Mouse (Mus musculus) embryo, embryonic 11.5 days (tissue): Measurements from ENCODE around the gene Zfp791.
"Not testable (repeated sequence)": the region's sequence is repeated elsewhere in the genome, so short reads cannot be mapped to it uniquely, and the experiment has no call there.

Experiments used
- DNase-seq: peaks from one replicate; pipeline ENCODE4 v3.0.0-alpha.2; 2012; ENCODE audit warnings: low read depth, low spot score

Gene Zfp791

DNA sequence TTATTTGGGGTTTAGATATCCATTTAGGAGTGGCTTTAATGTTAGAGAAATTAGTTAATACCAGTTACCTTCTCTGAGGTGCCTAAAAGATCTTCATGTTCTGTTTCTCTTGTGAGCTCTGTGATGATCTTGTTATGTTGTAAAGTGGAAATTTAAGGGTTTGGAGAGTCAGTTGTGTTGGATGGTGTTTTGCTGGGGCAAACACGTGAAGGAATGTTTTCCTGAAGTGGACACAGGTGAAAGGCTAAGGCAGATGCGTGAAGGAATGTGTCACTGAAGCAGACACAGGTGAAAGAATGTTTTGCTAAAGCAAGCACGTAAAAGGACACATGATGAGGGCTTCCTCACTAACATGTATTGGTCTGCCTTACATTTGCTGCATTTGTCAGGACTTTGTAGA, at the start of gene Zfp791:
Zfp791 (minus strand) TSS at position 101 of the 400 bp plus-strand sequence.
- DNase-seq, result no peak

DNA sequence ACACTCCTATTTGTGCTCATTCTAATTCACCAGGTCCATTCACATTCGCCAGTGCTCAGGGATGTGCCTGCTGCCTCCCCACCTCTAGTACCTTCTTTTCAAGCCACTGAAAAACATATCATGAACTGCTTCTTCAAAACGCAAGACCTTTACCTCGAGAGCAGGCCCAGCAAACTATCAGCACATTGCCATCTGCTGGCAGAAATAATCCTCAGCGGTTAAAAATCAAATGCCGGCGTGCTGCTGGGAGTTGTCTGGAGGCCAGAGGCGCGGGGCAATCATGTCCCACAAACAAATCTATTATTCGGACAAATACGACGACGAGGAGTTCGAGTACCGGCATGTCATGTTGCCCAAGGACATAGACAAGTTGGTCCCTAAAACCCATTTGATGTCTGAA, 48.4 kb upstream of the Zfp791 start:
- peak; percentile 24 for DNase-seq

DNA sequence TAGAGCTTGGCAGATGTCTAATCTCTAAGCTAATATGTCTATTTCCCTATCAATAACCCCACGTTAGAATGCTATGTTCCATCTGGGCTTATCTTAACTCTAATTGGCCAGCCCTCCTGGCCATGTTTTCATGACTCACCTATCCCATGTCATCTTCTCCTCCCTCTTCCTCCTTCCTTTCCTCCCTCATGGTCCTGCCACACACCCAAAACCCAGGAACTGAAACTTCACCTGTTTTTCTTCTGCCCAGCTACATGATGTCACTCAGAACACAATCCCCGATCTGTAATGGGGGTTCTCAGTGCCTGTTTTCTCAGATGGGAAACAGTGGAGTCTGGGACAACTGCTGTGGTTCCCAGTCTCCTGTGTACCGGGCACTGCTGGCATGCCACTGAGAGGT, 28.7 kb upstream of the Zfp791 start, which contains the start of gene Cks1brt:
Cks1brt (plus strand) TSS at position 301 of the 400 bp plus-strand sequence.
- no peak for DNase-seq

DNA sequence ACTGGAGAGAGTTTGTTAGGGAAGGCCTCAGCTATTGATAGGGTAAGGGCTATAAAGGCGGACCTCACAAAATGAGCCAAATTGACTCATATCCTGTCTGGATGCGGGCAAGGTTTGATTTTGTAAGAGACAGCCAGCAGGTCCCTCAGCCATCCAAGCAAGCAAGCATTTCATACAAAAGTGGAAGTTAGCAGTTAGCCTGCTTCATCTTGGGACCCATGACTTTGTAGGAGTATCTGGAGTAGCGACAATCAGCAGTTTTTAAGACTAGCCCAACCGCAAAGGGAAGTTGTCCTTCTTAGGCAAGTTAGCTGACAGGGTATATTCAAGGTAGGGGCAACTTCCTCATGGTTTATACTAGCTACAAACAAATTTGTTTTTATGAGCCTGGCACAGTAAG, 19.6 kb upstream of the Zfp791 start:
- DNase-seq, result no peak

DNA sequence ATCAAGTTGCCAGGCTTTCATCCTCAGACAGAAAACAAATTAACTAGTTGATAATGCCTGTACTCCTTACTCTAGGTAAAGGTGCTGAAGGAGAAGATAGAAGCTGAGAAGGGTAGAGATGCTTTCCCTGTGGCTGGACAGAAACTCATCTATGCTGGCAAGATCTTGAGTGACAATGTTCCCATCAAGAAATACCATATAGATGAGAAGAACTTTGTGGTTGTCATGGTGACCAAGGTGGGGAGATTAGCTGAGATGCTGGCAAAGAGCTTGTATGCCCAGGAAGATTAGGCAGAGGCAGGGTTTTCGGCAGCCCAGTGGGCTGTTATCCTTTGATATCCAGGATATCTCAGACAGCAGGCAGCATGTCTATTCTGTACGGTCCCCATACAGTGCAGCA, 12.8 kb upstream of the Zfp791 start:
- DNase-seq, result not testable (repeated sequence)

DNA sequence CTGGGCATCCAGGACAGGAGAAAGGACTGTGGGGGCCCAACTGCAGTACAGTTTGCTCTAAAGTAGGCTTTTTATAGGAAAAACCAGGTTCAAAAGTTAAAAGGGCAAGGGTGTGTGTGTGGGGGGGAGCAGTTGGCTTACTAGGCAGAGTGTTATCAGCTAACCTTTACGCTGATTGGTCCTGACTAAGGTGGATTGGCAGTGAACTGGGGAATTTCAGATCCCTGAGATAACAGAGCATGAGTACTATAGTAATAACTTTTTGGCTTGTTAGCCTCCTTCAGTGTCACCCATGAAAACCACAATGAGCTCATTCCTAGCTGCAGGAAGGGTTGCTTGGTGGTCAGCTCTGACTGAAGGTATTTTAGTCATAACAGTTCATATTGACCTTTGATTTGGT, 9.4 kb upstream of the Zfp791 start:
- no peak for DNase-seq

DNA sequence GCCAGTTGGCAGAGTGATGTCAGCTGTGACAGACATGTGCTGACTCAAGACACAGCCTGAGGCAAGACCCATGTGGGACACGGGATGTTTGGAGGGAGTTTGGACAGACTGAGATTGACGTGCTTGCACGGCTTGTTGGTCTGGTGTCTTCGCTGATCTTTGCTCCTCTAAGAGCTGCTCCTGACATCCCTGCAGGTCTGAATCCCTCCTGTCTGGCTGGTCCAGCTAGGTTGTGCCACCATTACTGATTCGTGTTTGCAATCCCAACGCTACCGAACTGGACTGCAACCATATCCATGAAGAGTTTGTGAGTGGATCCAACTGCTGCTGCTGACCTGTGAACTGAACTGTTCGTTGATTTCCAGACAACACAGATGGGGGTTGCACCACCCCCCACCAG, 796 bp upstream of the Zfp791 start:
- DNase-seq, result no peak

DNA sequence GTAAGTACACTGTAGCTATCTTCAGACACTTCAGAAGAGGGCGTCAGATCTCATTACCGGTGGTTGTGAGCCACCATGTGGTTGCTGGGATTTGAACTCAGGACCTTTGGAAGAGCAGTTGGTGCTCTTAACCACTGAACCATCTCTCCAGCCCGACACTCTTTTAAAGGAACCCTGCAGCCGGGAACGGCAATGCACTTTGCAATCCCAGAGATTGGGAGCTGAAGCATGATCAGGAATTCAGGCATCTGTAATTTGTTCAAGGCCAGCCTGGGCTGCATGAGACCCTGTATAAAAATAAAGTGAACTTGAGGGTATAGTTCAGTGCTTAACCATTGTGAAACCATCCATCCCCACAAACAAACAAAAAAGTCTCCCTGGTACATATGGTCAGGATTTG, 2.6 kb downstream of the Zfp791 start:
- not testable (repeated sequence) for DNase-seq

DNA sequence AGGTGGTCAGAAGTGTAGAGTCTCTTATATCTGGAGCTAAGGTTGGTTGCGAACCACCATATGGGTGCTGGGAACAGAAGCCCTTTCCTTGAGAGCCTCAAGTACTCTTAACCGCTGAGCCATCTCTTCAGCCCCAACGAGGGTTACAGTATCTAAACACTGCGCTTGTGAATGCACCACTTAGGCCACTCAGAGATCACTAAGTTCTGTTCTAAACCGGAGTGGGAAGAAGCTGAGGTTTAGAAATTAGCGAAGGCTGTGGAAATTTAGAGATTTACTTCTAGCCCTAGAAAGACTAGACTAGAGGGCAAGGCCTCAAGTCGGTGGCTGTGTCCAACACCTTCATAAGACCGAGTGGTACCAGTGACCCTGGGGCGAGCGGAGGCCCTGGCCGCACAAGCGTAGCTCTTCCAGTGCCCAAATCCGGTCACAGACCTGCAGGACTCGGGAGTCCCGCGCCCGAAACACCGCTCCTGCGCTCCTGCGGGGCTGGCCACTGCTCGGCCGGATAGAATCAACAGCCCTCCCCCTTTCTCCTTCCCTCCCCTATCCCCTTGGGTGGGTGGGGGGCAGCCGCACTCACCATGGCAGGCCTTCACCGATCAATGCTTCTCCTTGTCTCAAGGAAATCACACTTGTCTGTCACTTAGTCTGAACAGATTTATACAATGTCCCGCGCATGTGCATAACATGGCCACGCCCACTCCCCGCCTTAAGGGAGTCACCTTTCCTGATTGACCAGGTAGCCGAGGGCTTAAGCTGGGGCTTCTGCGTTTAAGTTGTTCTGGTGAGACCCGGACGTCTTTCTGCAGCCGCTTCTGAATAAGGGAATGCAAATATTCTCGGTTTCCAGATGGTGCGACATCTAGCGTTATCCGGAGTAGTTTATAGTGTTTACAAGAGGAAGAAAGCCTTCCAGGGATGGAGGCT, 3.6 kb downstream of the Zfp791 start:
- peak; percentile 68 for DNase-seq

DNA sequence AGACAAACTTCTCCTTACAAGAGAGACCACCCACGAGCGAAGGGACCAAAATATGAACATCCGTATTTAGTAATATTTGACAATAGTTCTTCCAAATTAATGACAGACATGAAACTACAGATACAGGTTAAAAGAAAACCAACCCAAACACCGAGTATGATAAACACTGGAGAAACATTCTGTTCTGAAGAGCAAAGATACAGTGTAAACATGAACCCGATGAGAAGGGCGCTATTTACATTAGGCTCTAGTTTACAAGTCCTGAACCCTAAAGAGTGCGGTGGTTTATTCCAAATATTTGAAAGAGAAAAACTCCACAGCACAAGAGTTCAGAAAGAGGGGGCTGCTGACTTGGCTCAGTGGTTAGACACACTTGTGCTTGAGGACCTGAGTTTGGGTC, 5.9 kb downstream of the Zfp791 start:
- no peak for DNase-seq

DNA sequence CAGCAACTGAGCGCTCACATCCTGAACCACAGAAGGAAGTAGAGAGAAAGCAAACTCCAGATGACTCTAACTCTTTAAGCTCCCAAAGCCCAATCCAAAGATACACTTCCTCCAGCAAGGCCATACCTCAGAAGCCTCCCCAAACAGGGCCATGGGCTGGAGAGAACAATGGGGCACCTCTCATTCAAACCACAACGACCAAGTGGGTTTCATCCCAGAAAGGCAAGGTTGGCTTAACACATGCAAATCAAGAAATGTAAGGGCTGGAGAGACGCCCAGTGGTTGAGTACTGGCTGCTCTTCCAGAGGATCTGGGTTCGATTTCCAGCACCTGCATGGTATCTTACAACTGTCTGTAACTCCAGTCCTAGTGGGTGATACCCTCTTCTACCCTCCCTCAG, 7.4 kb downstream of the Zfp791 start:
- no peak for DNase-seq

DNA sequence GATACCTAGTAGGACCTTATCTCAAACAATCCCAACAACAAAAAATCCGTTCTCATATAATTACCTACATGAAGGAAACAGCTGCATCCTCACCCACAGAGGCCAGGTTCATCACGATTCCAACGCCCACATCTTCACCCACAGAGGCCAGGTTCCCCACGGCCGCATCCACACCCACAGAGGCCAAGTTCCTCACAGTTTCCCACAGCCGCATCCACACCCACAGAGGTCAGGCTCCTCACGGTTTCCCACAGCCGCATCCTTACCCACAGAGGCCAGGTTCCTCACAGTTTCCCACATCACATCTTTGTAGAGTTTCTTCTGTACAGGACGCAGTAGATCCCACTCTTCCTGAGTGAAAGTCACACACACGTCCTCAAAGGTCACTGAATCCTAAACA, 9.7 kb downstream of the Zfp791 start:
- DNase-seq, result no peak

DNA sequence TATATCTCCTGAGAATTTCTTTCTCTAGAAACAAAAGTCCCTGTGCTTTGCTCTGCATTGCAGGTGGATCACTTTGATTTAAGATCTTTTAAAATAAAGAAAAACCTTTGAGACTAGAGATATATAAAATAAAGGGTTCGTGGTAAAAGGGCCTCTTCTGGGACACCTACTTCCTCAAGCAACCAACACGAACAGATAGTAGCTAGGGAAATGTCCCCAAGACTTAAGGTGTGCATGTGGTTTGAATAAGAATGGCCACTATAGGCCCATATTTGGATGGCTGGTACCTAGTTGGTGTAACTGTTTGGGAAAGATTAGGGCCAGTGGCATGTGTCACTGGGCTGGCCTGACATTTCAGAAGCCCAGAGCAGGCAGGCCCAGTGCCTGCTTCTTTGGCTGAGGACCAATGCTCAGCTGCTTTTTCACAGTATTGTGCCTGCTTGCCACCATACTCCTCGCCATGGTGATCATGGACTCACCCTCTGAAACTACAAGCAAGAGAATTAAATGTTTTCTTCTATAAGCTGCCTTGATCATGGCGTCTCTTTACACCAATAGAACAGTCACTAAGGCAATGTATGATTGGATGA, 22.7 kb downstream of the Zfp791 start:
- DNase-seq, result no peak

DNA sequence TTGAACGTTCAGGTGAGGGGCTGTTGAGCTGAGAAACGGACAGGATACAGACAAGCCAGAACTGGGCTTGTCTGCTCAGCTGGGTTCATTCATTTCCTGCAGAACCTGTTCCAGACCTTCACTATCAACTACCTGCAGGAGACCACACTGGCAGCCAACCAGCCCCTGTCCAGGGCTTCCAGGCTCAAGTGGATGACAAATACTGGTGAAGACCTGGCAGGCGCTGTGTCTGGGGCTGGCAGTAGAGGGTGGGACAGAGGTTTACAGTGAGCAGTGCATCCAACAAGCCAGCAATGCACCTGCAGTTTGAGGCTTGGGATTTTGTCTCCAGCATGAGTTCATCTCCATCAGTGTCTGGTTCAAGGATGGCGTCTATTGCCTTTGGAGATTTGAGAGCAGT, 26.0 kb downstream of the Zfp791 start:
- DNase-seq, result no peak

DNA sequence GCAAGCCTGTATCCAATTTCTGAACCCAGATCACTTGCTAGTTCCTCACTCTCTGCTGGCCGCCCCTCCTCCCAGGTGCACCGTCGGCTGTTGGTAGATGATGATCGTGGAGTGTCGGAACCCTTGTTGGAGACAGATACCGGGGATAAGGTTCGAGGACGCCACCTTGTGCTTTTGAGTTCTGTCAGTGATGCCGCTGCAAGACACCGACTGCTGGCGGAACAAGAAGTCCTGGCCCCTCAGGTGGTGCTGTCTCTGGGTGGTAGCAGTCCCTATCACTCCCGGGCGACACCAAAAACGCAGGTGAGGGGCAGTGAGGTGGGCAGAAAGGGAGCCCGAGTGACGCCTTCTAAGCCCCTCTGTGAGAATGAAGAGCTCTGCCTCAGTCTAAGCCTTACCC, 26.7 kb downstream of the Zfp791 start:
- DNase-seq, result no peak

DNA sequence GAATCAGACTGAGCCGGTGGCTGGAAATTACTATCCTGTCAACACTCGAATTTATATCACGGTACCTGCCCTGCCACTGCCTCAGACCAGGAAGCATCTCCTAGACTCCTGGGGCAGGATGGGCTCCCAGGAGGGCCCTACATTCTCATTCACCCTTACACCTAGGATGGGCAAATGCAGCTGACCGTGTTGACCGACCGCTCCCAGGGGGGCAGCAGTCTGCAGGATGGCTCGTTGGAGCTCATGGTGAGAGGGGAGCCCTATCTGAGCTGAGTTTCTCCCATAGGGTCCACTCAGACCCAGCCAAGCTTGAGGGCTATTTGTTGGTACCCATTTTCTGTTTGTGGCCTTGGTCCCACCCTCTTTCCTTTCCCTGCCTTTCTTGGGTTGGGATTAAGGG, 27.3 kb downstream of the Zfp791 start:
- DNase-seq, result no peak

DNA sequence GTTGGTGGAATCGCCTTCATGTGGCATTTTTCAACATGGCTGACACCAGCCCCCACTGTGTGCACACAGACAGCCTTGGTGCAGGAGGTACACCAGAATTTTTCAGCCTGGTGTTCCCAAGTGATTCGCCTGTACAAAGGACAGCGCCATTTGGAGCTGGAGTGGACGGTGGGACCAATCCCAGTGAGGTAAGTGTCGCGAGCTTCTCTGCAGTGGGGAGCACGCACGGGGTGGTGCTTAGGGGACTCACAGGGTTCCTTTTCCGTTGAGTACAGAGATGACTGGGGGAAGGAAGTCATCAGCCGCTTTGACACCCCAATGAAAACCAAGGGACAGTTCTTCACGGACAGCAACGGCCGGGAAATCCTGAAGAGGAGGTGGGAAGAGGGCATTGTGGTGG, 27.8 kb downstream of the Zfp791 start:
- DNase-seq, result no peak

DNA sequence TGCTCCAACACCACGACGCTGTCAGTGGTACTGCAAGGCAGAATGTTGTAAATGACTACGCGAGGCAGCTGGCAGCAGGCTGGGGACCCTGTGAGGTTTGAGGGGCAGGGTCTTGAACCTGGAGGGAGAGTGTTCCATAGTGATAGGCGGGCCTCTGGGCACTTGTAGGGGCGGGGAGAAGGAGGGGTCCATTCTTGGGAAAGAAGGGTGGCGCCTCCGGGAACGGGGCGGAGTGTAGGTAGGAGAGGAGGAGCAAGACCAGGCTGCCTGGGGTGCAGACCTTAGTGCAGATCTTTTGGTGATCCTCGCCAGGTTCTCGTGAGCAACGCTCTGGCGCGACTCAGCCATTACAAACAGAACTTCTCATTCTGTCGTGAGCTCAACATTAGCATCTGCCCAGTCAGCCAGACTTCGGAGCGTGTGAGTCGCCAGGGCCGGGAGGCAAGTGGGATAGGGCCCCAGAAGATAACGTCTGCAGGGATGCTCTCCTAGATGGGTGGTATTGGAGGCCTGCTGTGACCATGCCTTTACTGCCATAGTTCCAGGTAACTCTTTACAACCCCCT, 31.3 kb downstream of the Zfp791 start:
- DNase-seq, result no peak

DNA sequence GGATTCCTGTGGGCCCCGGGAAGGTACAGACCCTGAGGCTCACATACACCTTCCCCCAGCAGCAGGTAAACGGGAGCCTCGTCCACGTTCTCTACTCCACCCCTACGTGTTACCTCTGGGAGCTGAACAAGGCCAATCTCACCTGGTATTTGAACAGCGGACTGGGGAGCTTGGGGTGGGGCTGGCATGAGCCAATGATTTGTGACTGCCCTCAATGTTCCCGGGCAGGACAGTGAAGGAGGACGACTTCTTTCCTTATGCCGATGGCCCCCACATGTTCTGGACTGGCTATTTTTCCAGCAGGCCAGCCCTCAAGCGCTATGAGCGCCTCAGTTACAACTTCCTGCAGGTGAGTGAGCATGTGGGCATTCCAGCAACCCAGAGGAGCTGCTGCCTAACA, 32.0 kb downstream of the Zfp791 start:
- DNase-seq, result no peak

DNA sequence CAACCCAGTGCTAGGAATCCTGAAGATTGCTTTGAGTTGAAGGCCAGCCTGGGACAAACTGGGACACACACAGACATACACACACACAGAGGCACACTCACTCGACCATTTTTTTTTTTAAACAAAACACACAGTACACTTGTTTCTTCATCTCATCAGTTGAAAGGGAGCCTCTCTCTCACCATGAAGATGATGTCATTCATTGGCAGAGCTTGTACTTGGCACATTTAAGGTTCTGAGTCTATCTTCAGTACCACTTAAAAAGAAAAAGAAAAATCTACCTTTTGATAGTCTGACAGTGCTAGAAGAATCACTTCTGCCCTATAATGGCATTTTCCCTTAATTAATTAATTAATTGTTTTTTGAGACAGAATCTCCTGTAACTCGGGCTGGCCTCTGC, 34.1 kb downstream of the Zfp791 start:
- DNase-seq, result no peak

DNA sequence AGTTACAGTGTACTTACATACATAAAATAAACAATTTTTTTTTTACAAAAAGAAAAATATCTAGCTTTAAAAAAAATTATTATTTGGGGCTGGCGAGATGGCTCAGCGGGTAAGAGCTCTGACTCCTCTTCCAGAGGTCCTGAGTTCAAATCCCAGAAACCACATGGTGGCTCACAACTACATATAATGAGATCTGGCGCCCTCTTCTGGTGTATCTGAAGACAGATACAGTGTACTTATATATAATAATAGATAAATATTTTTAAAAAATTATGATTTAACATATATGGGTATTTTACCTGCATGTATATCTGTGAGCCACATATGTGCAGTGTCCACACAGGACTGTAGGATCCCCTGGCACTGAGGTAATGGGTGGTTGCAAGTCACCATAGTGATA, 36.7 kb downstream of the Zfp791 start:
- no peak for DNase-seq

DNA sequence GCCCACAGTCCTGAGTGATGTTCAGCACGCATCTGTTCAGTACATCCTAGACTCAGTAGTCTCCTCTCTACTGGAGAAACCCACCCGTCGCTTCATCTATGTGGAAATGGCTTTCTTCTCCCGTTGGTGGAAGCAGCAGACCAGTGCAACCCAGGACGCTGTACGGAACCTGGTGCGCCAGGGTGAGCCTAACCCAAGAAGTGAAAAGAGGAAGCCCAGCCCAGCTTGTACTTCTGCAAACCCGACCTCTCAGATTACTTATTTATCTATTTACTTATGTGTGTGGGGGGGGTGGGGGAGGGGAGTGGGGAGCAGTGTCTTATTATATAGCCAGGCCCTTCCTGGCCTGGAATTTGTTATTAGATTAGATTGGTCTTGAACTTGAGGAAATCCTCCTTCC, 38.3 kb downstream of the Zfp791 start:
- no peak for DNase-seq
